Mouse (Mus musculus) stomach, postnatal 0 days (tissue): Measurements from ENCODE around the gene Gps2.

ENCODE experiments used
- CTCF ChIP-seq: IDR thresholded peaks from 2 replicates; pipeline ENCODE4 v1.5.1; 2016; ENCODE audit warnings: antibody characterized with exemption, low read depth, mild to moderate bottlenecking, moderate library complexity
- EP300 ChIP-seq: optimal IDR thresholded peaks from 2 replicates; pipeline ENCODE3; 2016; ENCODE audit warnings: antibody characterized with exemption

DNA sequence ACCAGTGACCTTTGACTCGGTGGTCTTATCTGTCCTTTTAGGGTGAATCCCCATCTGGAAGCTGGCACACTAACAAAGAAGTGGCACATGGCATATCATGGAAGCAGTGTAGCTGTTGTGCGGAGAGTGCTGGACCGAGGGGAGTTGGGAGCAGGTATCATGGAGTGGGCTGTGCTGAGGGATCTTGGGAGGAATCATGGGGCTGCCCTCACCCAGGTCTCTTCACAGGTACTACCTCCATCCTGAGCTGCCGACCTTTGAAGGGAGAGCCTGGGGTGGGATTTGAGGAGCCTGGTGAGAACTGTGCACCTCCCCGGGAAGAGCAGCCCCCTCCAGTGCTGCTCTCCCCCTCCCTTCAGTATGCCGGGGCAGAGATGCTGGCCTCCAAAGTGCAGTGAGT, 2.0 kb upstream of the Gps2 start:
- TF ChIP-seq CTCF = no peak
- no peak for TF ChIP-seq EP300
